Mouse (Mus musculus) kidney, postnatal 36 days (tissue): ENCODE measurements around the gene Olfr303.
"Not testable (repeated sequence)": the region's sequence is repeated elsewhere in the genome, so short reads cannot be mapped to it uniquely, and the experiment has no call there.

ENCODE experiments used
- DNase-seq, 2 experiments: peaks; one replicate each; pipeline ENCODE4 v3.0.0; 2021 to 2022; ENCODE audit warnings: mixed read lengths in 2 of 2

Gene Olfr303

GRCm38 (mm10) chr7:86397689-86398088 is at the start of gene Olfr303:
Olfr303 (minus strand) TSS chr7:86397789.
- DNase-seq, result no peak

- DNase-seq, result no peak
Observed at GRCm38 (mm10) chr7:86403546-86403945, 6.0 kb upstream of the Olfr303 start, which contains the start of gene Olfr301. Olfr301 (plus strand) TSS chr7:86403846.

GRCm38 (mm10) chr7:86386558-86386957 is 11.0 kb downstream of the Olfr303 start, which contains the start of gene Olfr304:
Olfr304 (minus strand) TSS chr7:86386658.
- no peak for DNase-seq

- no peak for DNase-seq
Observed at GRCm38 (mm10) chr7:86385769-86386168, 11.8 kb downstream of the Olfr303 start.

- DNase-seq, result no peak
Observed at GRCm38 (mm10) chr7:86366828-86367227, 30.8 kb downstream of the Olfr303 start, which contains the start of gene Olfr305. Olfr305 (minus strand) TSS chr7:86366928.

GRCm38 (mm10) chr7:86346296-86346695 is 51.3 kb downstream of the Olfr303 start:
- not testable (repeated sequence) for DNase-seq

- no peak for DNase-seq
Observed at GRCm38 (mm10) chr7:86344253-86344652, 53.3 kb downstream of the Olfr303 start.

GRCm38 (mm10) chr7:86342881-86343565 is 54.6 kb downstream of the Olfr303 start:
- no peak for DNase-seq
